ENCODE assay signal across 21 mouse cellular contexts in genomic region chr5:38658836-38659235, GRCm38 (mm10). TPM values are rescaled to one million over a fixed set of nuclear protein-coding genes. Genes with fewer than 3 reads are reported as not detected.
DNase-seq lines count a peak whose midpoint lies in the region; TF ChIP-seq lines count a peak whose summit lies in the region.
"Had no signal": no experiment of that assay in that cellular context is flagged by ENCODE, and none has a peak within 500 bp of the region (broad histone marks: within the 10 kb centered on the region; RNA-seq: fewer than 3 reads in every experiment).

No protein-coding gene starts in this region.

- H3K27ac ChIP-seq in ES-Bruce4 (ENCODE audit: insufficient read depth, low read length) (peak overlapping the region; percentile 84), ES-E14 (ENCODE audit: insufficient read depth, low read depth, low read length, poor library complexity, severe bottlenecking) (peak overlapping the region; percentile 96)
- H3K27ac ChIP-seq: embryonic facial prominence, embryonic 10.5 days; embryonic facial prominence, embryonic 12.5 days; forebrain, embryonic 13.5 days; forebrain, embryonic 15.5 days had no signal

- peak; percentile 85 for TF ChIP-seq EP300 in ES-Bruce4 (IDR thresholded peaks at IDR 0.05; ENCODE audit: insufficient read depth, low read depth, low read length)

- H3K27me3 ChIP-seq in ES-Bruce4 (ENCODE audit: control insufficient read depth, insufficient read depth, low read length, poor library complexity, severe bottlenecking) = no peaks in the 10 kb centered on the region
- H3K27me3 ChIP-seq: CH12.LX; embryonic facial prominence, embryonic 12.5 days; forebrain, embryonic 13.5 days; forebrain, embryonic 15.5 days had no signal

- H3K4me1 ChIP-seq in ES-Bruce4 (ENCODE audit: control insufficient read depth, insufficient read depth, low read length) (no peaks in the 10 kb centered on the region), ES-E14 (ENCODE audit: control insufficient read depth in 2 of 2, insufficient read depth in 2 of 2, low read length in 2 of 2, poor library complexity in 1 of 2) (peaks cover 6 to 11% of the 10 kb centered on the region in 2 experiments)
- H3K4me1 ChIP-seq: embryonic facial prominence, embryonic 10.5 days; embryonic facial prominence, embryonic 12.5 days; forebrain, embryonic 13.5 days; forebrain, embryonic 15.5 days had no signal

- no peak for TF ChIP-seq POLR2A in ES-Bruce4 (IDR thresholded peaks at IDR 0.05; ENCODE audit: insufficient read depth, low read length)

- H3K9ac ChIP-seq in ES-Bruce4 (ENCODE audit: low read depth, poor library complexity, severe bottlenecking) (no peak overlapping the region), ES-E14 (ENCODE audit: insufficient read depth, low read depth, low read length, poor library complexity, severe bottlenecking) (no peak overlapping the region)
- H3K9ac ChIP-seq: embryonic facial prominence, embryonic 12.5 days; forebrain, embryonic 13.5 days; forebrain, embryonic 15.5 days; forebrain, postnatal 0 days had no signal

- peak; percentile 47 for DNase-seq in ES-E14 (ENCODE audit: low read depth, low spot score)
- DNase-seq in ZHBTc4 (ENCODE audit: low read depth, low spot score) = peak; percentile 87
- no peak for DNase-seq in adrenal gland, adult (ENCODE audit: inconsistent age in 2 of 2, low spot score in 1 of 2)
- DNase-seq in lung, postnatal 4 days = no peak
- DNase-seq: adrenal gland, adult 8-10 months; adrenal gland, postnatal 14 days; adrenal gland, postnatal 36 days; B cell, adult 2 months; cerebellum, adult 11-12 months; cerebellum, adult 2 months; cerebellum, adult 9-10 months; cerebellum, postnatal 10 days; cerebellum, postnatal 25 days; forebrain, postnatal 0 days had no signal

- no peak for TF ChIP-seq CTCF in ES-Bruce4 (IDR thresholded peaks at IDR 0.05; ENCODE audit: low read depth, low read length)

- H3K36me3 ChIP-seq in ES-Bruce4 (ENCODE audit: control insufficient read depth, insufficient read depth, low read length, poor library complexity, severe bottlenecking) (no peaks in the 10 kb centered on the region), ES-E14 (ENCODE audit: control insufficient read depth, insufficient read depth, low read length, poor library complexity, severe bottlenecking) (no peaks in the 10 kb centered on the region)
- H3K36me3 ChIP-seq: embryonic facial prominence, embryonic 10.5 days; embryonic facial prominence, embryonic 12.5 days; forebrain, embryonic 15.5 days had no signal

- in situ Hi-C loops in ES-E14 (cut with MboI; ENCODE audit: low sequenced_read_pairs in 2 of 2, unreplicated experiment in 2 of 2) = no loop called here

- no peak overlapping the region for H3K4me3 ChIP-seq in ES-Bruce4 (ENCODE audit: low read depth, low read length)
- H3K4me3 ChIP-seq in ES-E14 (ENCODE audit: insufficient read depth in 1 of 2, low read depth in 1 of 2, low read length in 2 of 2, poor library complexity in 1 of 2, severe bottlenecking in 1 of 2) = no peak overlapping the region
- H3K4me3 ChIP-seq: embryonic facial prominence, embryonic 10.5 days; embryonic facial prominence, embryonic 12.5 days; forebrain, embryonic 13.5 days; forebrain, embryonic 15.5 days had no signal

- peaks cover 7% of the 10 kb centered on the region; the same call in 1 of the 2 replicates for H3K9me3 ChIP-seq in ES-Bruce4 (replicated peaks; ENCODE audit: control insufficient read depth, insufficient read depth, low read length, poor library complexity, severe bottlenecking)
- H3K9me3 ChIP-seq in ES-E14 (ENCODE audit: control insufficient read depth, insufficient read depth, low read depth, low read length) = no peaks in the 10 kb centered on the region
- H3K9me3 ChIP-seq: embryonic facial prominence, embryonic 10.5 days; embryonic facial prominence, embryonic 12.5 days; forebrain, embryonic 13.5 days; forebrain, embryonic 15.5 days had no signal

TF ChIP-seq in ES-E14, 5 proteins besides CTCF, POLR2A, EP300 and RAD21:
- TF ChIP-seq ZNF384 (IDR thresholded peaks at IDR 0.05; ENCODE audit: low read depth, low read length) = no peak
- TF ChIP-seq HCFC1 (IDR thresholded peaks at IDR 0.05; ENCODE audit: borderline replicate concordance, insufficient read depth, low read length) = no peak
- TF ChIP-seq MAFK (IDR thresholded peaks at IDR 0.05; ENCODE audit: insufficient read depth, low read depth, low read length) = no peak
- TF ChIP-seq CHD2 (IDR thresholded peaks at IDR 0.05; ENCODE audit: low read depth, low read length) = no peak
- TF ChIP-seq ZC3H11A (IDR thresholded peaks at IDR 0.05; ENCODE audit: borderline replicate concordance, low read depth, low read length) = no peak
TF ChIP-seq in ES-E14: peak in this region for 0.

RNA-seq across cellular contexts. Expression of gene Zfp518b, which starts 25.8 kb away (rescaled TPM):
- polyA plus RNA-seq in ES-Bruce4 (2011; ENCODE audit: insufficient read depth, insufficient read length, low read depth, missing spikeins) = 21.6 and 26.6 TPM in 2 replicates
- 31.0 and 34.0 TPM in 2 replicates for total RNA-seq in ES-E14 (2012; rRNA removed)
- total RNA-seq: CH12.LX, MEL had no signal

Comparison
In these comparisons a context has a peak if more than half of its experiments do, and no peak if none do; other contexts are left out.
1. DNase-seq: peak in ES-E14 (single experiment) and ZHBTc4 (single experiment); none in adrenal gland, adult (0 of 2) and lung, postnatal 4 days (0 of 2).